Mouse (Mus musculus) thymus, postnatal 0 days (tissue): ENCODE measurements around the gene 1190005I06Rik. TPM values are rescaled to one million over a fixed set of nuclear protein-coding genes. Genes with fewer than 3 reads are reported as not detected.

Experiments used
- polyA plus RNA-seq: library from polyadenylated mRNA; unstranded; fragments of >200 nt; fragmentation: Nextera tagmentation; extraction: Ambion mirVana; gene quantifications from 2 replicates; pipeline ENCODE4 v1.2.1, GENCODE M21; 2015

1190005I06Rik gene
- polyA plus RNA-seq, 1 experiment from 2014 or later, result 2.1 TPM

Other genes starting within 250 kb of the 1190005I06Rik start
- 60.0 and 77.9 TPM in 2 replicates for gene Gins2, start 58.3 kb downstream of the 1190005I06Rik start, polyA plus RNA-seq
- 1.6 and 2.3 TPM in 2 replicates for gene Gm27021, start 20.4 kb upstream of the 1190005I06Rik start, polyA plus RNA-seq
- gene Cox4i1, start 20.6 kb upstream of the 1190005I06Rik start, polyA plus RNA-seq, result 1,161 and 1,200 TPM in 2 replicates
- gene Emc8, start 20.9 kb upstream of the 1190005I06Rik start, polyA plus RNA-seq, result 259 and 294 TPM in 2 replicates
- gene Irf8, start 88.7 kb upstream of the 1190005I06Rik start, polyA plus RNA-seq, result 77.8 and 82.4 TPM in 2 replicates